Mouse (Mus musculus) heart, adult 18-20 months (tissue): ENCODE data around the gene Shld2. TPM values are rescaled to one million over a fixed set of nuclear protein-coding genes. Genes with fewer than 3 reads are reported as not detected.
"Not testable (repeated sequence)": the region's sequence is repeated elsewhere in the genome, so short reads cannot be mapped to it uniquely, and the experiment has no call there.

Experiments
- DNase-seq, 2 experiments: peaks; one replicate each; pipeline ENCODE4 v3.0.0; 2021 to 2022; ENCODE audit warnings: mixed read lengths in 1 of 2
- total RNA-seq, 2 experiments: library from RNA; stranded (reverse); gene quantifications; 2 replicates each; pipeline ENCODE4 v1.2.3; 2021

Gene Shld2
- total RNA-seq, 2 experiments from 2014 or later: 6.0 to 8.5 TPM

DNA sequence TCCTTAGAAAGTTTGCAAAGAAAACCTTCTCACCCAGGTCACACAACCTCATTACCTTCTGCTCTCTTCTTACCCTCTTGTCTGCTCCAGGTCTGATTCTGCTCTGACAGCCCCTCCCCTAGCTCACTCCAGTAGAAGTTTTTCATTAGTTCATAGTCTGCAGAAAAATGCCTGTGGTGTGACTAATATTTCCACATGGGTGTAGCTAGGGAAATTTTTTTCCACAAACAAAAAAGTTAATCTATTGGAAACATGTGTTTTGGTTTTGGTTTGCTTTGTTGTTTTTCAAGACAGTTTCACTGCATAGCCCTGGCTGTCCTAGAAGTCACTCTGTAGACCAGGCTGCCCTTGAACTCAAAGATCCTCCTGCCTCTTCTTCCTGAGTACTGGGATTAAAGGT, 7.8 kb upstream of the Shld2 start:
- no peak for DNase-seq

DNA sequence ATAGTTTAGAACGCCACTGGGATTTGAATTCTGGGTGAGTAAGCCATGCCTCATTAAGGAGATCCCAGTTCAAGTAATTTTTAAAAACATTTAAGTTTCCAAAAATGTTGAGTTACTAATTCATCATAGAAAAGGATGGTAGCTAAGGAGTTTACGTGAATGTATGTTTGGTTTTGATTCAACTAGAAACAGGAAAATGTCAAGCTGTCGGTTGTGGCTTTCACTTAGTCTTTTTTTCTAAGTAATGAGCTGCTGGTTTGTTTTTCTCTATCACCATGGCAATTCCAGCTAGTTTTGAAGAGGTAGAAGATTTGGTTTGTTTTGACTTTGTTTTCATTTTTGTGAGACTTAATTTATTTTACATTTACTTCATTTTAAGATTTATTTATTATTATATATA, 7.1 kb upstream of the Shld2 start:
- no peak for DNase-seq

DNA sequence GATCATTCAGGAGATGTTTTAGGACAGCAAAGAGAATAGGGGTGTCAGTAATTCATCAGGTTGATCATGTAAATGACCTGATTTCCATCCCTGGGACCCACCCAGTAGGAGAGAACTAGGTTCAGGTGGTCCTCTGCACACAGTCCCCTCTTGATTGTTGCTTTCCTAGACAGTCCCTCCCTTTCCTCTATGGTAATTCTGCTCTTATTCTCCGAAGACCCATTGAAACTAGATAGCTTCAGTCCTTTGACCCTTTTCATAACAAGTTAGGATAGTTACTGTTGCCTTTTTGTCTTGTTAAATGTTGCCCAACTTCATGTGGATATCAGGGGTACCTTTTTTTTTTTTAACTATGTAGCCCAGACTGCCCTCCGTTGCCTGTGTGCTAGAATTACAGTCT, 6.1 kb upstream of the Shld2 start:
- DNase-seq: no peak

DNA sequence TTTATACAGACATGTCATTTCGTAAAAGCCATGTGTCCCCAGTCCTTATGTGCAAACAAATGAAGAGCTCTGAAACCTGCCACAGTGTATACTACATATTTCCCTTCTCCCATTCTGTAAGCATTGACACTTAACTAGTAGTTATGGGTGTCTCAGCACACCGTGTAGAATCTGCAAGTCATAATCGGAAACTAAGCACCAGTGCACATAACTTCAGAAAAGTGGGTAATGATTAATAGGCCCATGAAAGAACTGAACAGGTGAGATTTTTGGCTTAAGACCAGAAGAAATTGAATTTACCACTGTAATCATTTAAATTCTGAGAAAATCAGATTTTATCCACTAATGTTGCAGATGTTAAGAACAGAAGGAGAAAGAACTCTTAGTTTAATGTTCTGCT, 4.5 kb upstream of the Shld2 start:
- DNase-seq: no peak

DNA sequence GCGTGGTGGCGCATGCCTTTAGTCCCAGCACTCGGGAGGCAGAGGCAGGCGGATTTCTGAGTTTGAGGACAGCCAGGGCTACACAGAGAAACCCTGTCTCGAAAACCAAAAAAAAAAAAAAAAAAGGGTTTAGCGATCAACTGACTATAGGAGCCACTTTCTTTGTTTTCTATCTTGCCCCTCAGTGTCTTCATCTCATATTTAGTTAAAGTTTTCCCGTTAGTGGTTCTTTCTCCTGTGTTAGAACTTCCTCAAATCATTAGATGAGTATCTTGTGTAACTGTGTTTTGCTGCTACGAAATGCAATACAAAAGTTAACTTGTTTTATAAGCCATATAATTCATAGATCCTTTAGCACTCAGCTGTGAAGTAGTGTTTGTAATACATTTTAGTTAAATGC, 4.1 kb upstream of the Shld2 start:
- DNase-seq: not testable (repeated sequence)

DNA sequence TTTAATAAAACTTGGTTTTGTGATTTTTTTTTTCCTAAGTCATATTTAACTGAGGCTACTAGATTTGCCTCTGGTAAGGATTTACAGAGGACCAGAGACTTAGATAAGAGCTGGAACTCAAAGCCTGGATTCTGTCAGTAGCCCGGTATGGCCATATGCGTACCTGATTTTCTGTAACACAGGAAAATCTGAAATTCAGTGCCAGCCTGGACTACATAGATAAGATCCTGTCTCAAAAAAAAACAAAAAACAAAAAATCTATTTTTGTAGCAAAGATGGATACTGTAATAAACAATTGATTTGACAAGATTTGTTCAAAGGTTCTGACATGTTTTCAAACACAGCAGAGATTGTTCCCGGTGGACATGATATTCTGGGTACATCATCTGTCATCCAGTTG, 3.3 kb upstream of the Shld2 start:
- DNase-seq: no peak

DNA sequence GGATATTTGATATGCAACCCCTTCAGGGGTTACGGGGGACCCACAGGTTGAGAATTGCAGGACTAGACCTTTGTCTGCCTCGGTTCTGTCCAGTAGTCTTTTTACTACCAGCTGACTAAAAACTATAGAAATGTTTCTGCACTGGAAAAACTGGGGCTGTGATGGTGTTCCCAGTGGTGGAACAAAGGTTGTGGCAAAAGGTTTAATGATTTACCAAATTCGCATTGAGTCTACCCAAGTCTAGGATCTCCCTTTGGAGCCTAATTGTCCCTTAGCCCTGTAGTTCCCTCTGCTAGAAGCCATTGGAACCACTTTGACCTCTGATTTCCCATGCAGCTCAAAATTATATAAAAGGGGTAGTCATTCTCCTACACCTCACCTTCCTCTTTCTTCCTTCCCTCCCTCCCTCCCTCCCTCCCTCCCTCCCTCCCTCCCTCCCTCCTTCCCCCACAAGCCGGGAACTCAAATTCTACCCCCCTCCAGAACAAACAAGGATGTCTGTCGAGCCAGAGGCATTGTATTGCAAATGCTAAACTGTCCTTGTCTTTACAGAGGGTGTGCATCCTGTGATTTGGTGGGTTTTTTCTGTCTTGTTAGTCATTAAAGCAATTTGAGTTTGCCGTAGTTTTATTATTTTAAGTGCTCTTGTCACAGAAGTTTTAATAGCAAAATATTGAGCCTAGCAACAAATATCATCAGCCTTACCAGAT, 2.2 kb upstream of the Shld2 start:
- no peak for DNase-seq

DNA sequence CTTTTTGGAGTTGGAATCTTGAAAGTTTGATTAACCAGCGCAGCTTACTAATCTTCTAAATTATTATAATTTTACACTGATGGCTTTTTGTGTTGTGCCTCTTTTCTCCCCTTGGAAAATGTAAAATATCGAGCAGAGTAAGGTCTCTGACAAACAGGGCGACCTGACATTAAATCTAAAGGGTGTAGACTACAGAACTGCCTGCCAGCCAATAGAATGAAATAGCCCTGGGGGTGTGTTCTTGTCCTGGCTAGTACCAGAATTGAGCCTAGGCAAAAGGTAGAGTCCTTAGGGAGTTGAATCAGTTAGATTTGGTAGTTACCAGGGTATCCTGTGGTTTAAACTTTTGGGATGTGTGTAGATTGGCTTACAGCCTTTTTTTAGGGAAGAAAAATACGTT, 1.4 kb upstream of the Shld2 start:
- DNase-seq: peak; percentile 37 to 38

DNA sequence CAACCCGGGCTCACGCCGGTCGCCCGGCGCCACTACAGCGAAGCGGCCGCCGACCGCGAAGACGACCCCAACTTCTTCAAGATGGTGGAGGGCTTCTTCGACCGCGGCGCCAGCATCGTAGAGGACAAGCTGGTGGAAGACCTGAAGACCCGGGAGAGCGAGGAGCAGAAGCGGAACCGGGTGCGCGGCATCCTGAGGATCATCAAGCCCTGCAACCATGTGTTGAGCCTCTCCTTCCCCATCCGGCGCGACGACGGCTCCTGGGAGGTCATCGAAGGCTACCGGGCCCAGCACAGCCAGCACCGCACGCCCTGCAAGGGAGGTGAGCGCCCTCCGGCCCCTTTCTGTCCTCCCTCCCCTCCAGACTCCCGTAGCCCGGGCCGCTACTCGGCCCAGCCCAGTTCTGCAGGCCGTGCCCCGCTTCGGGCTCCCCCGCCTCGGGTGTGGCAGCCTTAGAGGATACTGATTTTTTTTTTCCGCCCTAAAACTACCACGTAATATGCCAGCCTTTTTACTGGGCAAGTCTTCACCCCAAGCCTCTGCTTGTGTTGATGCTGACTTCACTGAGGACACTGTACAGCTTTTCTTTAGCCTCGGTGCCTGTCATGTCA, 833 bp upstream of the Shld2 start:
- DNase-seq: peak; percentile 67 to 73

DNA sequence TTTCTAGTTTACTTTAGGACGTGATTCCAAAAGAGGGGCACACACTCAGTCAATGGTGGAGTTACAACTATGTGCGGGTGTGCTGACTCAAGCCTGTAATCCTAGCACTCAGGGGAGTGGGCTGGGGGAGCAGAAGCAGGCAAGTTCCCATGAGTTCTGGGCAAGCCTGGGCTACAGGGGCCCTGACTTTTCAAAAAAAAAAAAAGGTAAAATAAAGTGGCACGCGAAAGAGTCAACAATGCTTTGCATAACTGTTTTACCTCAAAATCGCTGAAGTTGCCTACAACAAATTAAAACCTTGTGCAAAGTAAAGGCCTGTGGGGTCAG, 423 bp downstream of the Shld2 start:
- no peak for DNase-seq

DNA sequence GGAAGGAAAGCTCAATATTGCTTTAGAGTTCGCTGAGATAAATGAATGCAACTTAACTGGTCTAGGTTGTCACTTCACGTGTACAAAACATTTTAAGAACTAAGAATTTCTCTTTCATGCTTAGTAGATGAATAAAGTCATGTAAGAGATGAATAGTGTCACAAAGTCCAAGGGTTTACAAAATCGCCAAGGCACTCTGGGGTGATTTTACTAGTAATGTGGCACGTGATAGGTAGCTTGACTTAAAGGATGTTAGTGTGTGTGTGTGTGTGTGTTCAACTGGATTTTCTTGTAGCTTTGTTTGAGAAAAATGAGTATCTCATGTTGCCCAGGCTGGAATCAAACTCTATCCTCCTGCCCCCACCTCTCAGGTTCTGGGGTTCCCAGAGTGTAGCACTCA, 1.0 kb downstream of the Shld2 start:
- no peak for DNase-seq

DNA sequence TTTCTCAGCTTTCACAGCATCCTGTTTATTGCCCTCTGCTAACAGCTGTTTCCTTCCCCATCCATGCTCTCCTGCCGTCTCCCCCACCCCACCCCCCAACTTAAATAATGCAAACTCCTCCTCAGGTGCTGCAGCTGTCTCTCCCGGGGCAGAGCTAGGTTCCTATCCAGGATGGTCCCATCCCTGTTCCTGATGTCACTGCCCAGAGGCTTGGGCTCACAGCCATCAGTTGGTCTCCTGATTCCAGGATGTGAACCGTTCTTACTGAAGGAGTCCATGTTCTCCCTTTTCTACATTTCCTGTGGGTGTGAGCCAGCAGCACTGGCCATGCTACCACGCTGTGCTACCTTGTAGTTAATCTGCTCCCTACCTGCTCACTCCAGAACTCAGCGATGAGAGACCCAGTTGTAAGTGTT, 7.0 kb downstream of the Shld2 start:
- peak in 1 of 2 experiments; percentile 19 for DNase-seq

DNA sequence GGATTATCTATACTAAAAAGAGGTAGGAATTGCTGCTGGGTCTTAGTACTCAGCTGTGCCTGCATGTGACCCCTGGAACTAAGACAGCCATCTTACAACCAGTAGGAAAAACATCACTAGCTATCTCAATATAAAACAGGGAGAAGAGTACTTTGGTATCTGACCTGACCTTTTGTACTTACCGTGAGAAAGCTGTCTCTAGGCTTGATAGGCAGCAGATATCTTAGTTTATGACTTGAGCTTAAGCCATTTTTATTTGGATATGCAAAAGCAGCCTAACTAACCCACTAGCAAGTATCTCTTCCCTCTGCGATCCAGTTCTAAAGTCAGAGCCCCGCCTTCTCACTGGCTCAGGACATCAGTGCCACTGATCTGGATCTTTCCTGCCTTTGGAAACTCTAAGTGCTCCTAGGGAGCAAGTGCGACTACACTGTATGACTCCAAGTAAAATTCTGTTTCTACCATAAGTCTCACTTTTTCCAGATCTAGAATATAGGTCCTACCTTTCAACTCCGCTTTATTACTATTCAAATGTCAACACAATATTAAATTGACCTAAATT, 7.5 kb downstream of the Shld2 start:
- DNase-seq: no peak

DNA sequence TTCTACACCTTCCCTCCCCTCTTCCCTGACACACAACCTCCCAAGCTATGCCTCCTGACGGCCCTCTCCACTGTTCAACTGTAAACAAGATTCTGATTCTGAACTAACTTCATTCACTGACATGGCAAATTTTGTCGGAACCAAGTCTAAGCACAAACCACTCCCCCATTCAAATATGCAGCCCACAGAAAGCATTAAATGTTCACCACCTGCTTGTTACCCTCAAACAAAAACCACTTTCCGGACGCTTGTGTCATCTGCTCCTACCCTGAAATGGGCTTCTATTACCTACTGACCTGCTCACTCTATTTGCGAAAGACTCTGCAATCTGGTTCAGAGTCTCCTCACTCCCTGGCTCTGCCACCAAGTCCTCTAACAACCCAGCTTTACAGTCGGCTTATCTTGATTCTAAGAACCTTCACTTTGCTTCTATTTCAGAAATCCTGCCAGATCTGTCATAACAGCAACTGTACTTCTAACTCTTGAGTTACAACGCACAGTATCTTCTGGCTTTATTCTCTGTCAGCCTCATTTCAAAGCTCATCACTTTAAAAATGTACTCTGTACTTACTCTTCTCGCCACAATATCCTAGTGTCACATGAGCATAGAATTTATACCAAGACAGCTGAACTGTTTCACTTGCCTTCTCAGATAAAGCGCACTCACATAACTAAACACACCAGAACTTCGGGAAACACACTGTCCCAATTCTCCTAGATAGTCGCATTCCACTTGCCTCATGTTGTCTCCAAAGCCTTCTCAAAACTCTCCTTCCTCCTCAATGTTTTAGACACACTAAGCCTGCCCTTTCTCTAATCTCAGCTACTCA, 11.2 kb downstream of the Shld2 start:
- DNase-seq: peak in 1 of 2 experiments; percentile 15

DNA sequence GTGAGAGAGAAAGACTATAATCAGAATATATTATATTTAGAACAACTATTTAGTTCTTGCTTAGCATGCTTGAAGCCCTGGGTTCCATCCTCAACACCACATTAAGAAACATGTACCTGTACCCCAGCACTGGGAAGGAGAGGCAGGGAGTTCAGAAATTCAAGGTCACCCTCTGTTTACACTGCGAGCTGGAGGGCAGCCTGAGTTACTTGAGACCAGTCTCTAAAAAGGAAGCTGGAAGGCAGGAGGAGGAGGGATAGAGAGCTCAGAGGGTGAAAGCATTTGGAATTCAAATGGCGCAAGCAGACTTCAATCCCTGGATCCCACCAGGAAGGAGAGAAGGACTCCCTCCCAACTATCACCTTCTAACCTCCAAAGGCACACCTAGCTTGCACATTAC, 12.7 kb downstream of the Shld2 start:
- DNase-seq: peak in 1 of 2 experiments; percentile 25

DNA sequence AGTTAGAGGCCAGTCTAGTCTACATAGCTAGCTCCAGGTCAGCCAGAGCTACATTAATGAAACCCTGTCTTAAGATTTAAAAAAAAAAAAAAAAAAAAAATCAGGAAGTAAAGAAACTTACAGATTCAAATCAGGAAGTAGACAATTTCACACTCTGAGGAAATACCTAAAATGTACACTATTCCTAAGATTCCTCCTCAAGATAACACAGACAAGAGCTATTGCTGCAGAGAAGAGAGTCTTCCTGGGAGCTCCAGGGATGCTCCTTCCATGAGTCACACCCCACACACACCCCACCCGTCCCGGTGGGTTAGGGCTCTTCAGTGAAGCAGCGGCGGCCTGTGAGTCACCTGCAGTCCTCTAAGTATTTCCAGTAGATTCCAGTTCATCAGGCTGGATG, 13.3 kb downstream of the Shld2 start:
- DNase-seq: peak in 1 of 2 experiments; percentile 16

DNA sequence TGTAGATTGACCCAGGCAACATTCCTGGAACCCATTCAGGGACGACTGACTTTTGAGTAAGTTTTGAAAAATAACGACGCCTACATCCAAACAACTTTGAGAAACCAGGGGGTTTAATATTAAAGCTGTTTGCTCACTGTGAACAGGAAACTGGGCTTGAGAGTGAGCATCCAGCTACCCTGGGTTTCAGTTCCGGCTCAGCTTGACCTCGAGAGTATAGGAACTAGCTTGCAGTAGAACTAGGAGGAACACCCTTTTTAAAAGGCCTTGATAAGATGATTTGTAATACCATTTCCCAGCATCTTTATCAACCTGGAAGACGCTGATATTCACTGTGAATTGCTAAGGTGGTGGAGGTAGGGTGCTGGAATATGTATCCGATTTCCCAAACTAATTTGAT, 13.9 kb downstream of the Shld2 start:
- DNase-seq: peak in 1 of 2 experiments; percentile 42

DNA sequence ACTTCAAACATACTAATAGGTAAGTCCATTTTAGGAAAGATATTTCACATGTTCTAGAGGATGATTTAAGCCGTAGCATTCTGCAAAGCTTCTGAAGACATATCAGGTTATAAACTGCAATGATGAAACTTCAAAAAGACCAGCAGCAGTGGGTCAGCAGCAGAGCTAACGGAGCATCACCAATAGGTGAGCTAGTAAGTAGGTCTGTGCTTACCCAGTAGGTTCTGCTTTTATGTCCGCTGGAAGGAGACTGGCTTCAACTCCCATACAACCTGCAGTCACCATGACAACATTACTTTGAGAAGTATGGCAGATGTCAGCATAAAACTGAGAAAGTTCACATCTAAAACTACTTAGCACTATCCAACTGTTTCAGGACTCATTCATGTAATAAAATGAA, 16.7 kb downstream of the Shld2 start:
- no peak for DNase-seq

DNA sequence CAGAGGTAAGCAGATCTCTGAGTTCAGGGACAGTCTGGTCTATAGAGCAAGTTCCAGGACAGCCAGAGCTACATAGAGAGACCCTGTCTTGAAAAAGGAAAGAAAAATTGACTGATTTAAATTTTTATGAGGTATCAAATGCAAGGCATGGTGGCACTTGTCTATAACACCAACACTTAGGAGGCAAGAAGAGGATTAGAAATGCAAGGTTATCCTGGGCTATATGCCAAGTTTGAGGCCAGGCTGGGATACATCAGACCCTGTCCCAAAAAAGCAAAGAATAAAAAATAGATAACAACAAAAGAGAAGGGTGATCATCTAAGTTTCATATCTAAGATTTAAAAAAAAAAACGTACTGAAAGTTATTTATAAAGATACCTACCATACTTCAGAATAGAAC, 20.1 kb downstream of the Shld2 start:
- no peak for DNase-seq

DNA sequence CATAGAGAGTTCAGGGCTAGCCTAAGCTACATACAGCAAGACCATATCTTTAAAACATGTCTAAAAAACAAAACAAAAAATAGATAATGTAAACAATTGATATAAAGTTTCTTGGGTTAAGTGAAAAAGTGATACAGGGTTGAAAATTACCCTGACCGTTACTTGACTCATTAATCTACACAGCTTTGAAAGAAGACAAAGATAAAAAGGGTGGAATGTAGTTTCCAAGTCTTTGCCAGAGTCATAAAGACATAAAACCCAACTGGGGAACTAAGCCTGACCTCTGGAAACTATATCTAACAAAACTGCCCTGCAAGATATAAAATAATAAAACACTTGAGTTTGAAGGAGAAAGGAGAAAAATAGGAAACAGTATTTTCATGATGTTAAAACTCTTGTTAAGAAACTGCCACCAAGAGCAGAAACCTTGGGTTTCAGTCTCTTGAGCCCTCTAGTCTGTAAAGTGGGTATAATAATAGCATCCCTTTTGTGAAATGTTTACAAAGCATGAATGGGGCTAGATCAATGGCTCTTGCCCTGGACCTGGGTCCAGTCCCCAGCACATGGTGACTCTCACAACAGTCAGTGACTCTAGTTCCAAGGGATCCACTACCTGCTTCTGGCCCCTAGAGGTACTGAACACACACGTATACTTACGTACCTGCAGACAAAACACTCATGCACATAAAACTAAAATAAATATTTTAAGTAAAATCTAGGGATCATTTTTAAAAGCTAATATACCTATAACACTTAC, 20.9 kb downstream of the Shld2 start:
- no peak for DNase-seq

DNA sequence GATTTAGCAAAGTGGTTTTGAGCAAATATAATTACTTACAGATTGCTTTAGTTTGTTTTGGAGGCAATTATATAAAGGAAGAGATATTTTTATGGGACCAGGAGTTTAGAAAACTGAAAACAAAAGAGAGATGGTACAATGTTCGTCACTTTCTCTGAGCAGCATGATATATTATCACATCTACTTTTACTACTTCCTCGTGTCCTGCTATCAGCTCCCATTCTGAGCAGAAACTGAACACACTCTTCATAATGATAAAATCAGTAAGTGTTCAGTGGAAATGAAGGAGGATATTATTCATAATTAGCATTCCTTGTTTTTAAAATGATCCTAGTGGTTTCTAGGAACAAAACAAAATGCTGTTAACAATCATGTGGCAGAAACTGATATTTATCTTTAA, 21.9 kb downstream of the Shld2 start:
- DNase-seq: no peak

DNA sequence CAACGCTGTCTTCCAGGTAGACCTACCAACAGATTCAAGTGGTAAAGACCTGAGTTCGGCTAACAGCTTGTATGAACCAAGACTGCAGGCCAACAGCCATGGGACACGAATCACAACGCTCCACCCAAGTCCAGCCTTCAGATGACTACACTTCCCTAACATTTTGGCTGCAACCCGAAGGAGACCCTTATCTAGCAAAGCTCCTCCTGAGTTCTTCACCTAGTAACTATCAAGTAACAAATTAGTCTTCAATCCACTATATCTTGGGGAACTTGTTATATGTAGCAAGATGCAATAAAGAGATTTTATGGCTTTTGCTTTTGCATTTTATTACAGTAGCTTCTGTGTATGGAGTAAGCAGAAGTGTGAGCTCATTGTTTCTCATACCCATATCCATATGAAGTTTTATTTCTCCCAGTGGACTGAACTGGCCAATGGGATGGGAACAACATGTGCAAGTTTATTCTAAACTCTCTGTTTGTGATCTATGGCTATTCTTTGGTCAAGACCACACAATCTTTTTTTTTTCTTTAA, 28.5 kb downstream of the Shld2 start:
- no peak for DNase-seq
